In genomic region chr8:43948807-43949206, GRCm38 (mm10) we compare ENCODE assay signal across 15 mouse cellular contexts.
DNase-seq lines count a peak whose midpoint lies in the region; ATAC-seq and TF ChIP-seq lines count a peak whose summit lies in the region.
"Had no signal": no experiment of that assay in that cellular context is flagged by ENCODE, and none has a peak within 500 bp of the region (broad histone marks: within the 10 kb centered on the region; RNA-seq: fewer than 3 reads in every experiment).

No protein-coding gene starts in this region.

- no peaks in the 10 kb centered on the region for H3K9me3 ChIP-seq in forebrain, embryonic 14.5 days (replicated peaks; ENCODE audit: control insufficient read depth, low read length)
- no peaks in the 10 kb centered on the region for H3K9me3 ChIP-seq in forebrain, embryonic 10.5 days
- H3K9me3 ChIP-seq in kidney, postnatal 0 days (replicated peaks; ENCODE audit: low read length): no peaks in the 10 kb centered on the region
- H3K9me3 ChIP-seq in hindbrain, embryonic 15.5 days: no peaks in the 10 kb centered on the region
- H3K9me3 ChIP-seq: liver, embryonic 13.5 days had no signal

- H3K4me3 ChIP-seq in forebrain, embryonic 14.5 days (ENCODE audit: low read depth, low read length): no peak overlapping the region
- H3K4me3 ChIP-seq in forebrain, embryonic 10.5 days: no peak overlapping the region
- H3K4me3 ChIP-seq in kidney, postnatal 0 days (replicated peaks; ENCODE audit: low read depth, low read length): no peak overlapping the region
- no peak overlapping the region for H3K4me3 ChIP-seq in hindbrain, embryonic 15.5 days
- H3K4me3 ChIP-seq: liver, embryonic 13.5 days had no signal

- 43% methylated on average over 6 of the region's 6 CpGs for WGBS in forebrain, embryonic 14.5 days
- 39% methylated on average over 6 of the region's 6 CpGs for WGBS in forebrain, embryonic 10.5 days
- 30% methylated on average over 6 of the region's 6 CpGs for WGBS in kidney, postnatal 0 days
- 37% methylated on average over 6 of the region's 6 CpGs for WGBS in hindbrain, embryonic 15.5 days

- ATAC-seq in forebrain, embryonic 14.5 days: no peak
- ATAC-seq in kidney, postnatal 0 days (replicated peaks; ENCODE audit: low FRiP score, low read depth): no peak
- ATAC-seq in hindbrain, embryonic 15.5 days (ENCODE audit: low FRiP score, low read depth): no peak
- no peak for ATAC-seq in CD4-positive, CD25-positive, alpha-beta regulatory T cell, adult 4 months
- ATAC-seq: activated CD4-positive, CD25-positive, alpha-beta regulatory T cell, adult 4 months had no signal

- H3K9ac ChIP-seq in forebrain, embryonic 14.5 days (ENCODE audit: low read length): peak overlapping the region; percentile 7; the same call in 1 of the 2 replicates
- no peak overlapping the region for H3K9ac ChIP-seq in kidney, postnatal 0 days (ENCODE audit: low read depth, low read length)
- H3K9ac ChIP-seq in hindbrain, embryonic 15.5 days: no peak overlapping the region
- H3K9ac ChIP-seq: liver, embryonic 13.5 days had no signal

- peak overlapping the region; percentile 14; the same call in 1 of the 2 replicates for H3K4me2 ChIP-seq in forebrain, embryonic 14.5 days (ENCODE audit: low read length)
- H3K4me2 ChIP-seq in kidney, postnatal 0 days (ENCODE audit: low read length): no peak overlapping the region
- H3K4me2 ChIP-seq in hindbrain, embryonic 15.5 days: peak overlapping the region; percentile 38
- H3K4me2 ChIP-seq: liver, embryonic 13.5 days had no signal

- H3K27ac ChIP-seq in forebrain, embryonic 14.5 days (ENCODE audit: low read depth, low read length): no peak overlapping the region
- no peak overlapping the region for H3K27ac ChIP-seq in forebrain, embryonic 10.5 days
- no peak overlapping the region for H3K27ac ChIP-seq in kidney, postnatal 0 days
- H3K27ac ChIP-seq in hindbrain, embryonic 15.5 days (replicated peaks): no peak overlapping the region
- H3K27ac ChIP-seq: liver, embryonic 13.5 days had no signal

- H3K36me3 ChIP-seq in forebrain, embryonic 14.5 days (ENCODE audit: control insufficient read depth, insufficient read depth, low read length): no peaks in the 10 kb centered on the region
- H3K36me3 ChIP-seq in forebrain, embryonic 10.5 days (replicated peaks): no peaks in the 10 kb centered on the region
- H3K36me3 ChIP-seq in kidney, postnatal 0 days (ENCODE audit: insufficient read depth, low read length): no peaks in the 10 kb centered on the region
- no peaks in the 10 kb centered on the region for H3K36me3 ChIP-seq in hindbrain, embryonic 15.5 days
- H3K36me3 ChIP-seq: liver, embryonic 13.5 days had no signal

- no peak for TF ChIP-seq CTCF in kidney, postnatal 0 days (IDR thresholded peaks at IDR 0.05; ENCODE audit: low read depth)

- DNase-seq in forebrain, embryonic 14.5 days (ENCODE audit: low spot score): no peak
- DNase-seq in forebrain, embryonic 10.5 days (ENCODE audit: extremely low spot score, low spot score): no peak
- DNase-seq in kidney, postnatal 0 days (ENCODE audit: low spot score): peak; percentile 0
- no peak for DNase-seq in kidney, postnatal 10 days
- DNase-seq in Muller cell, postnatal 12 days (ENCODE audit: inconsistent ontology term): peak; percentile 17
- DNase-seq in retina, postnatal 1 day: no peak
- DNase-seq: B cell, adult 2 months; cerebellum, postnatal 14 days; gastrocnemius, postnatal 10 days; liver, embryonic 13.5 days; right cerebral cortex, postnatal 25 days; thymus, postnatal 4 days had no signal

- no peaks in the 10 kb centered on the region; the same call in 1 of the 2 replicates for H3K4me1 ChIP-seq in forebrain, embryonic 14.5 days (ENCODE audit: control insufficient read depth, insufficient read depth, low read length)
- peaks cover 7% of the 10 kb centered on the region for H3K4me1 ChIP-seq in forebrain, embryonic 10.5 days
- no peaks in the 10 kb centered on the region for H3K4me1 ChIP-seq in kidney, postnatal 0 days (replicated peaks; ENCODE audit: insufficient read depth, low read length)
- peaks cover 7% of the 10 kb centered on the region; the same call in 1 of the 2 replicates for H3K4me1 ChIP-seq in hindbrain, embryonic 15.5 days (replicated peaks)
- H3K4me1 ChIP-seq: liver, embryonic 13.5 days had no signal

- no peaks in the 10 kb centered on the region for H3K27me3 ChIP-seq in forebrain, embryonic 14.5 days (replicated peaks; ENCODE audit: control insufficient read depth, insufficient read depth, low read length)
- H3K27me3 ChIP-seq in forebrain, embryonic 10.5 days (ENCODE audit: poor library complexity, severe bottlenecking): no peaks in the 10 kb centered on the region
- H3K27me3 ChIP-seq in kidney, postnatal 0 days (ENCODE audit: insufficient read depth, low read length): no peaks in the 10 kb centered on the region
- H3K27me3 ChIP-seq in hindbrain, embryonic 15.5 days: no peaks in the 10 kb centered on the region
- H3K27me3 ChIP-seq: liver, embryonic 13.5 days had no signal

Comparison
In these comparisons a context has a peak if more than half of its experiments do, and no peak if none do; other contexts are left out.
1. DNase-seq: peak in kidney, postnatal 0 days (single experiment) and Muller cell, postnatal 12 days (single experiment); none in forebrain, embryonic 14.5 days (single experiment), forebrain, embryonic 10.5 days (single experiment), kidney, postnatal 10 days (single experiment) and retina, postnatal 1 day (single experiment).